Mouse (Mus musculus) urinary bladder, postnatal 36 days (tissue): ENCODE measurements around the gene Atp5f1.
A peak's percentile ranks its signal among the peaks of the same experiment; 100 is the strongest.
"Not testable (repeated sequence)": the region's sequence is repeated elsewhere in the genome, so short reads cannot be mapped to it uniquely, and the experiment has no call there.

ENCODE experiments used
- DNase-seq, 2 experiments: peaks; one replicate each; pipeline ENCODE4 v3.0.0; 2022; ENCODE audit warnings: low spot score in 2 of 2, mixed read lengths in 1 of 2

Gene Atp5f1

GRCm38 (mm10) chr3:105959999-105960398 is at the start of gene Atp5f1:
Gene Atp5f1, minus strand, starts transcription at chr3:105960099.
- no peak for DNase-seq

DNA sequence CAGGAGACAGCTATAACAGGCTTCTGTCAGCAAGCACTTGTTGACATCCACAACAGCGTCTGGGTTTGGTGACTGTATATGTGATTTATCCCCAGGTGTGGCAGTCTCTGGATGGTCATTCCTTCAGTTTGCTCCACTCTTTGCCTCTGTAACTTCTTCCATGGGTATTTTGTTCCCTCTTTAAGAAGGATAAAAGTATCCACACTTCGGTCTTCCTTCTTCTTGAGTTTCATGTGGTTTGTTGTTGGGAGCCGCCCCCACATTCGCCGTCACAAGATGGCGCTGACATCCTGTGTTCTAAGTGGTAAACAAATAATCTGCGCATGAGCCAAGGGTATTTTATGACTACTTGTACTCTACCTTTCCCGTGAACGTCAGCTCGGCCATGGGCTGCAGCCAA is 43.5 kb upstream of the Atp5f1 start:
- not testable (repeated sequence) for DNase-seq

GRCm38 (mm10) chr3:106001416-106002370 is 41.8 kb upstream of the Atp5f1 start:
- DNase-seq, result peak in 1 of 2 experiments; percentile 10

- no peak for DNase-seq
Measured at GRCm38 (mm10) chr3:106000707-106001375, 40.9 kb upstream of the Atp5f1 start.

DNA sequence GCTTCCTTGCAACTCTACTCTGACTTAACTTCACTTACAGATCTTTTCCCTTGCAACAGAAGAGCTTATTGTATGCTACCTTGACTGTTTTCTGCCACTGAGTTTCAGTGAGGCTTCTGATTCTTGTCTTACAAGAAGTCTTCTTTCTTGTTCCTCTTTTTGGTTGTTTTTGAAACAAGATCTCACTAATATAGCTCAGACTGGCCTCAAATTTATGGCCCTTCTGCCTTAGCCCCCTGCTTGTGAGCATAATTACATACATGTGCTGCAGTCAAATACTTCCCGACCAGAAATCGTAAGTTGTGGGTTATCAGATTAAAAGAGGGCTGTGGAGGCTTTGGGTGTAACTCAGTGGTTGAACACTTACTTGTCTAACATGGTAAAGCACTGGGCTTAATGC is 34.8 kb upstream of the Atp5f1 start:
- no peak for DNase-seq

GRCm38 (mm10) chr3:105991653-105992283 is 31.9 kb upstream of the Atp5f1 start:
- DNase-seq, result peak; percentile 6 to 15

DNA sequence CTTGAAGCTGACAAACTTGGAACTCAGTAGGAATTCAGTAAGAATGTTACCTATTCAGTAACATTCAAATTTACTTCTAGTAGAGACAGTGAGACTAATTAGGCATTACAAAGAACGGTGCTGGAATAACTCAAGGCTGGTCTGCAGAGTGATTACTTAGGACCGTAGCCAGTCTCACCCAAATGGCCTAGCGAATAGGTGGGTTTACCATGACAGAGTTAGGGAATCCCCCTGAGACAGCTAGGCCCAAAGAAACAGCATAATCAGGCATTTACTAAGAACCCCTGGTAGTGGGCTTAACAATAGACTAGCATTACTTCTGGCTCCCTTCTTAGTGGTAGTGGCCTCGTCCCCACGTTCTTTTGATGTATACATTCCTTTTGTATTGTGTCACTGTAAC is 29.7 kb upstream of the Atp5f1 start:
- DNase-seq, result not testable (repeated sequence)

DNA sequence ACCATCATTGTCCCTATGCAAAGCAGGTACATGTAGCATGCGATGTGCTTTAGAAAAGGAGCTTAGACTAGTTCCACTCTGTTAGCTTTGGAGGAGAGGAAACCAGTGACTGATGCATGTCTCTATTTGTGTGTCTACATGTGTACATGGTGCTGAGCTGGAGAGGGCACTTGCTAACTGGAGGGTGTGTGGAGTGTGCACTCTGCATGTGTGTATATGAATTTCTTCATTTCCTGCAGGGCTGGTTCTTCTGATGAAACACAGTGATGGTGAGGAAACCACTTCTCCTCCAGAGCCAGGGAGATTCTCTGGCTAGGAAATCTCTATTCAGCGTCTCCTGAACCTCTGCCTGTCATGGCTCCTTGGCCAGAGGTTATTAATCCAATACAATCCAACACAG is 14.3 kb upstream of the Atp5f1 start:
- DNase-seq, result no peak

DNA sequence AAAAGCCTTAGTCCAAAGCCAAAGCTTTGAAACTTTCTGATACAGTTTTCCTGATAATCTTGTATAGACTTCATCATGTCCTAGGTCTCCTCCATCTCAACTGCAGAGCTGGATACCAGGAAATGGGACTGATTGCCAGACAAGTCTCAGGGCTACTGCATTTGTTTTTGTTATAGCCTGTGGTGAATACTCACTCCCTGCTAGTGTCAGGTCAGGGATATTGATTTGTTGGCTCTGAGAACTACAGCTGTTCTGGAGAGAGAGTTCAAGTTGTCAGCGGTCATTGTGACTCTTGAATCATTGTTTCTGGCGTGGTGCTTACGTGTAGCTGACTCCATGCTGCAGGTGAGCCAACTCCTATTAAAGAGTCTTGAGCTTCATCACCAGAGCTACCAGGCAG is 13.5 kb upstream of the Atp5f1 start, which contains the start of gene Ovgp1:
Gene Ovgp1 (plus strand): TSS at position 301 of the 400 bp plus-strand sequence.
- no peak for DNase-seq

GRCm38 (mm10) chr3:105971831-105972446 is 12.0 kb upstream of the Atp5f1 start:
- no peak for DNase-seq

DNA sequence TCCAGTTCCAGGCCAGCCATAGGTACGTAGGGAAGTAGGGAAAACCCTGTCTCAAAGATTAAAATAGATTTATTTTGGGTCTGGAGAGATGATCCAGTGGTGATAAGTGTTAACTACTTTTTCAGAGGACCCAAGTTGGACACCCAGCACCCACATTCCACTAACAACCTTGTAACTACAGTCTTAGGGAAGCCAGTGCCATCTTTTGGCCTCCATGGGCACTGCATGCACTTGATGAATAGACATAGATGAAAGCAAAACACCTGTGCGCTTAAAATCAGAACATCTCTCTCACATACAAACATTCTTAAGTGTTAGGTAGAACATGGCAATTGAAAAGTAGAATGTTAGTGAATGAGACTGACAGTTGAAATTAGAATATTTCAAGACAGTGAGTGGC is 801 bp upstream of the Atp5f1 start:
- no peak for DNase-seq

- no peak for DNase-seq
Measured at GRCm38 (mm10) chr3:105959585-105959984, 314 bp downstream of the Atp5f1 start.

- DNase-seq, result peak; percentile 95
Measured at GRCm38 (mm10) chr3:105958974-105959580, 822 bp downstream of the Atp5f1 start, which contains the start of gene Wdr77. Gene Wdr77, plus strand, starts transcription at chr3:105959369.

- no peak for DNase-seq
Measured at GRCm38 (mm10) chr3:105958204-105958603, 1.7 kb downstream of the Atp5f1 start.

- no peak for DNase-seq
Measured at GRCm38 (mm10) chr3:105957235-105957634, 2.7 kb downstream of the Atp5f1 start.

GRCm38 (mm10) chr3:105951348-105951747 is 8.6 kb downstream of the Atp5f1 start:
- no peak for DNase-seq

DNA sequence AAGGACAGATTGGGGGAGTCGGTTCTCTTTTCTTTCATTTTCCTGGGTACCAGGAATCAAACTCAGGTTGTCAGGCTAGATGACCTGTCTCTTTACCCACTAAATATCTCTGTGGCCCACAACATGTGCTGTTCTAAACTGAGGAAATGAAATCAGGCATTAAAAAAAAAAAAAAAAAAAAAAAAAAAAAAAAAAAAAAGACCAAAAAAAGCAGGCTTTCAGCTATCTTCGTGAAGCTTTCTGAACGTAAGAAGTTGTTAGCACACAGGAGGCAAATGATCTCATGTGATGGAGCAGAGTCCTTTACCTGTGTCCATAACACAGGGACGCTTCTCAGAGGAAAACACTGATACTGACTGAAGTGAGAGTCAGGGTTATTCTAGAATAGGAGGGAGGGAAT is 23.8 kb downstream of the Atp5f1 start:
- no peak for DNase-seq

- DNase-seq, result peak in 1 of 2 experiments; percentile 46
Measured at GRCm38 (mm10) chr3:105935033-105935432, 24.9 kb downstream of the Atp5f1 start.

DNA sequence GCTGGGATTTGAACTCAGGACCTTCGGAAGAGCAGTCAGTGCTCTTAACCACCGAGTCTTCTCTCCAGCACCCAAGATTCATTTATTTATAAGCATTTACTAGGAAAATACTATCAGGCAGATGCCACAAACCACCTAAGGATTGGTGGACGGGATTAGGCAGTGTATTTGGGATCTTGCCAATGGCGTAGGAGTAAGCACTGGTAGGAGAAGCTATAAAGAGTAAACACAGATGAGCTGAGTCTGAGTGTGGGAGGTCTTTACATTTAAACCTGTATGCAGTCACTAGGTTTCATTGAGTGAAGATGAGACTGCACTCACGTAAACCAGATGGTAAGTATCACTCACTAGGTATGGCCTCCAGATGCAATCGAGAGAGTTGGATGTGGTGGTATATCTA is 26.0 kb downstream of the Atp5f1 start:
- DNase-seq, result no peak

DNA sequence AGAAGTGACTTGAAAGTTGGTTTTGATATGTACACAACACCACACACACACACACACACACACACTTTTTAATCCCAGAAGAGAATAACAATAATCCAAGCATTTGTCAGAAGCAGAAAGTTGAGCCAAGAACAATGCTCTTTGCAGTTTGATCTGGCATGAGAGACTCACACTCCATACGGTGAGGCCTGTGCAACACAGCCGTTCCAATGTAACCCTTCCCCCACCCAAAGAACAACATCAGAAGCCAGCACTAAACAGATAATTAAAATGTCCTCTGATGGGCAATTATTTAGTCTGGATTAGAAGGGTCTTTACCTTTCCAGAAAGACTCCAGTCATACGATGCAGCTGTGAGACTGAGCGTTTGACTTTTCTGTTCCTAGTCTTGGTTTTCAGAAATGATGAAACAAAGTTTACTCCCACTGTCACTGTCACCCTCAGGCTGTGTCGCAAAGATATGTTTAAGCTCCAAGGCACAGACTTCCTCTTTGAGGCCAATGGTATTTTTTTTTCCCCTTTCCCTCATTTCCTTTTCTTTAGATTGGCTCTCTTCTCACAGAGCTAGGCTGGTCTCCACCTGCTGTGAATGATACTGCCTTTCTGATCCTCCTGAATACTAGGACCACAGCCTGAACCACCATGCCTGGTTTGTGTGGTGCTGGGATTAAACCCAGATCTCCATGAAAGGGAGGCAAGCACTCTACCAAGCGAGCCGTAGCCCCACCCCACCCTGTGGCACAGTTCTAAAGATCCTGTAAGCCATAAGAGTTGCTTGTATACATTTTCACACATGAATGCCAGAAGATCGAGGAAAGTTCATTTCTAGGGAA is 27.4 kb downstream of the Atp5f1 start, which contains the start of gene I830077J02Rik:
Gene I830077J02Rik (minus strand): TSS at position 425 of the 832 bp plus-strand sequence.
- DNase-seq, result no peak
